8 mouse cellular contexts compared by ENCODE assay signal in genomic region chr1:93824609-93825008, GRCm38 (mm10). TPM values are rescaled to one million over a fixed set of nuclear protein-coding genes. Genes with fewer than 3 reads are reported as not detected.
DNase-seq lines count a peak whose midpoint lies in the region; ATAC-seq and TF ChIP-seq lines count a peak whose summit lies in the region.

D2hgdh (plus strand) TSS chr1:93824909.

- intact Hi-C loops in heart, postnatal 36 days (cut with DNase I), result no loop called here

- no peak for TF ChIP-seq POLR2A in small intestine, adult 2 months (IDR thresholded peaks at IDR 0.05; ENCODE audit: low read depth, low read length)

- DNase-seq in heart, adult 18-20 months, result peak in 1 of 2 experiments; percentile 41
- DNase-seq in heart, adult 9 months (ENCODE audit: low spot score in 2 of 2), result no peak
- DNase-seq in G1E (ENCODE audit: low spot score), result peak; percentile 37
- DNase-seq in forebrain, embryonic 10.5 days (ENCODE audit: extremely low spot score, low spot score), result no peak
- DNase-seq in heart, postnatal 36 days, result no peak
- DNase-seq in liver, result peak; percentile 30
- DNase-seq in natural killer cell, adult 2 months (ENCODE audit: low spot score in 2 of 2), result no peak

- H3K36me3 ChIP-seq in G1E (replicated peaks), result peaks cover 61% of the 10 kb centered on the region
- peaks cover 29% of the 10 kb centered on the region for H3K36me3 ChIP-seq in forebrain, embryonic 10.5 days (replicated peaks)
- peaks cover 7% of the 10 kb centered on the region; the same call in 1 of the 2 replicates for H3K36me3 ChIP-seq in small intestine, adult 2 months (ENCODE audit: control insufficient read depth, insufficient read depth, low read length)

- peak within 1 kb of the TSS; percentile 78 for H3K4me3 ChIP-seq in G1E (ENCODE audit: low read depth, low read length)
- peak within 1 kb of the TSS; percentile 62 for H3K4me3 ChIP-seq in forebrain, embryonic 10.5 days
- H3K4me3 ChIP-seq in small intestine, adult 2 months (ENCODE audit: low read depth, low read length), result peak within 1 kb of the TSS; percentile 68

- ATAC-seq in G1E (ENCODE audit: extremely low read depth, insufficient number of reproducible peaks, low FRiP score, poor library complexity, severe bottlenecking), result 0 out of 2 replicates have a peak, but pooled peaks have one; percentile 0

- no peak for TF ChIP-seq CTCF in G1E (IDR thresholded peaks at IDR 0.05; ENCODE audit: low read depth, low read length)
- TF ChIP-seq CTCF in small intestine, adult 2 months (IDR thresholded peaks at IDR 0.05; ENCODE audit: extremely low read depth, insufficient read length, insufficient replicate concordance, low read depth, low read length), result peak; percentile 2; the same call in 1 of the 2 replicates

- no peaks in the 10 kb centered on the region for H3K27me3 ChIP-seq in G1E (ENCODE audit: insufficient read depth, low read length)
- no peaks in the 10 kb centered on the region for H3K27me3 ChIP-seq in forebrain, embryonic 10.5 days (ENCODE audit: poor library complexity, severe bottlenecking)
- no peaks in the 10 kb centered on the region for H3K27me3 ChIP-seq in small intestine, adult 2 months (ENCODE audit: control insufficient read depth, insufficient read depth, low read length)

- WGBS in forebrain, embryonic 10.5 days, result 4% methylated on average over 10 of the region's 10 CpGs
- WGBS in small intestine, adult 2 months, result 11% methylated on average over 10 of the region's 10 CpGs

- H3K4me1 ChIP-seq in G1E (ENCODE audit: insufficient read depth, low read depth, low read length), result peaks cover 35% of the 10 kb centered on the region
- H3K4me1 ChIP-seq in forebrain, embryonic 10.5 days, result peaks cover 20% of the 10 kb centered on the region
- peaks cover 7% of the 10 kb centered on the region; the same call in 1 of the 2 replicates for H3K4me1 ChIP-seq in small intestine, adult 2 months (ENCODE audit: control insufficient read depth, insufficient read depth, insufficient read length, low read length)

- H3K9me3 ChIP-seq in G1E (replicated peaks), result no peaks in the 10 kb centered on the region
- H3K9me3 ChIP-seq in forebrain, embryonic 10.5 days, result no peaks in the 10 kb centered on the region

- H3K27ac ChIP-seq in forebrain, embryonic 10.5 days, result peak within 1 kb of the TSS; percentile 88
- peak within 1 kb of the TSS; percentile 96 for H3K27ac ChIP-seq in small intestine, adult 2 months (ENCODE audit: insufficient read depth, low read depth, low read length)

RNA-seq across cellular contexts. Expression of gene D2hgdh, which starts in this region (rescaled TPM):
- total RNA-seq in heart, adult 18-20 months (2021), result 10 to 100 TPM; 42.3 to 50.3 TPM
- total RNA-seq in G1E (2014; fragmentation: Nextera tagmentation) (15.0 and 21.4 TPM in 2 replicates), G1E (2017) (11.8 and 14.7 TPM in 2 replicates)
- polyA plus RNA-seq in G1E (2012), result 2.3 and 3.4 TPM in 2 replicates
- polyA plus RNA-seq in forebrain, embryonic 10.5 days (2016; fragmentation: Nextera tagmentation; extraction: Ambion mirVana), result 13.3 and 16.0 TPM in 2 replicates
- 10 to 100 TPM; 32.9 to 46.5 TPM for total RNA-seq in heart, postnatal 36 days (2021)
- 12.2 and 16.9 TPM in 2 replicates for polyA plus RNA-seq in small intestine, adult 2 months (2012; rRNA removed)

Comparison
In these comparisons a context has a peak if more than half of its experiments do, and no peak if none do; other contexts are left out.
1. DNase-seq: peak in G1E (single experiment) and liver (single experiment); none in heart, adult 9 months (0 of 2), forebrain, embryonic 10.5 days (single experiment), heart, postnatal 36 days (0 of 2) and natural killer cell, adult 2 months (0 of 2).
2. Peak in every context shown above with its lines, with median percentiles within 50 percentile points of each other: H3K4me3 ChIP-seq.